Mouse (Mus musculus): Measurements from ENCODE around the gene Prkaa1. TPM values are rescaled to one million over a fixed set of nuclear protein-coding genes. Genes with fewer than 3 reads are reported as not detected.
"Not testable (repeated sequence)": the region's sequence is repeated elsewhere in the genome, so short reads cannot be mapped to it uniquely, and the experiment has no call there.

The Prkaa1 gene
- total RNA-seq, 4 experiments from 2014 or later = 23.2 to 24.7 (median 24.2) TPM

DNA sequence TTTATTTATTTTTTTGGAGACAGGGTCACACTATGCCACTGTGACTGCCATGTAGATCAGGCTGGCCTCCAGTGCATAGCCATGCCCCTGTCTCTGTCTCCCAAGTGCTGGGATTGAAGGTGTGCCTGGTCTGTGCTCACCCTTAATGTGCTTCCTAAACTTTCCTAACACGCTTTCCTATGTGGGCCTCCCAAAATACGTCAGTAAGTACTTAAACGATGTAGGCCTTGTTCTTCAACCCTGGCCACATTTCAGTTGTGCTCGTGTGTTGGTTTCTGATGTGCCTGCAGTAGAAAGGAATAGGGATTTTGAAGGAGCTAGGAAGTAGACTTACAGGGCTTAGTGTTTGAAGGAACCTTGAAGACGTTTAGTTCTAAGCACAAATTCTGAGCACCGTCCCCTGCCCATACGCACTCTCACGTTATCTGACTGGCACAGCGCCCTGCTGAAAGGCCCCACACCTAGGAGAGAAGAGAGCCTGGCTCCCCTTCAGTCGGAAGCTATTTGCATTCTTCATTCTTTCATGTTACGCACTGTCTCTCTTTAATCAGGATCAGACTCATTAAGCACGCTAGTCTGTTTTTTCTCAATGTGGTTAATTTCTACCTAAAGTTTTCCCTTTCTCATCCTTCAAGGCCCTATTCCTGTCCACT lies 21.6 kb downstream of the Prkaa1 start:
- no peak for DNase-seq (ENCODE audit: low spot score in 2 of 2)

- DNase-seq (ENCODE audit: low spot score in 2 of 2) = no peak
Measured at GRCm38 (mm10) chr15:5173217-5173820, 29.7 kb downstream of the Prkaa1 start.

GRCm38 (mm10) chr15:5184668-5185330 lies 41.1 kb downstream of the Prkaa1 start:
- DNase-seq (ENCODE audit: low spot score in 2 of 2) = no peak

DNA sequence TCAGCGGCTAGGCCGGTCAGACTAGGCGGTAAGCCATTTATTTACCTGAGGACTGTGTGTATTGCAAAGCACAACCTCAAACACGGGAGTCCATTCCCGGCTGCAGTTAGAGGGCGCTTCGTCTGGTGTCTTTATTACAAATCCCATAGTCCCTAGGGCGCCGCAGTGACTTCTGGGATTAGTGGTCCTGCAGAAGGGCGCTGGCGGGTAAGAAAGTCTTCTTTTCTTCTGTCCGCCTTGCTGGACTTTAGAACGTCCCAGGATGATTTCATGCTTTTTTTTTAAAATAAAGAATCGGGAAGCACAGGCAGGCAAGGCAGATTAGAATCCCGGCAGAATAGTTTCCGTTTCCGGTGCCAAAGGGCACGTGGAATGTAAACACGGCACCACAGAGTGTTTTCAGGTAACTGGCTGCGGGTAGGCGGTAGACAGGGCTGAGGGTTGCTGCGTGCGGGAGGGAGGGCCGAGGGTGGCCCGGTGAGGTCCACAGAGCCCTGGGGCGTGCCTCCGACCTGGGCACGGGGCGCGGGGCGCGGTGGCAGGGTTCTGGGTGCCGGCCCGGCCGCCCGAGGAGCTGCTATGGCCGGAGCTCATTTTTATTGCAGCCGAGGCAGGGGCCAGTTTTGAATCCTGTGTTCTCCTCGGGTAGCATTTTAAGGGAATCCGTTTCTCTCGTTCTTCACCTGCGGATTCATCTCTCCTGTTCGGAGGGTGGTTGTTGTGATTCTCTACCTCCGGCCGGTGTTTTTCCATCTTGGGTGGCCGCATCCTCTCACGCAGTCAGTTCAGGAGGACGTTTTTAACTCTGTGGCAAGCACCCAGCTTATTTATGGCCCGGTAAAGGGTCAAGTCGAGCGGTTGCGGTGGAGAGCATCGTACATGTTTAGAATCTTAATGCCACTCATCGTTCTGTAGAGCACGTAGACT lies 42.0 kb downstream of the Prkaa1 start, which contains the start of gene Ttc33:
Gene Ttc33 (plus strand): TSS at position 160 of the 927 bp plus-strand sequence.
- peak; percentile 66 to 77 for DNase-seq (ENCODE audit: low spot score in 2 of 2)

DNA sequence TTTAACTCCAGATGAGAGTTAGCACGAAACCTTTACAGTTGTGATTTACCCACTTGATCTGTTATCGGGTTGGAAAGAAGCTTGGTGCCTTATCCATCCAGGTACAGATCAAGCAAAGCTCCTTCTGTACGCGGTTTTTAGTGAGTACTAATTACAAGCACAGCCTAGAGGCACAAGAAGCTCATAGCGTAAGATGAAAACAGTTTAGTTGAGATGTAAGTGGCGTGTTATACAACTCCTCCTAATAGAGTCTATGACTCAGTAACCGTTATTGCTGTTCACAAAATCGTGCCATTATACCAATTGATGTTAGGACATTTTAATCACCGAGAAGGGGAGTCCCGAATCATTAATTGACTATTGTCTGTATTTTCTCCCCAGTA lies 42.6 kb downstream of the Prkaa1 start:
- no peak for DNase-seq (ENCODE audit: low spot score in 2 of 2)

- no peak for DNase-seq (ENCODE audit: low spot score in 2 of 2)
Measured at GRCm38 (mm10) chr15:5187116-5187515, 43.5 kb downstream of the Prkaa1 start.

DNA sequence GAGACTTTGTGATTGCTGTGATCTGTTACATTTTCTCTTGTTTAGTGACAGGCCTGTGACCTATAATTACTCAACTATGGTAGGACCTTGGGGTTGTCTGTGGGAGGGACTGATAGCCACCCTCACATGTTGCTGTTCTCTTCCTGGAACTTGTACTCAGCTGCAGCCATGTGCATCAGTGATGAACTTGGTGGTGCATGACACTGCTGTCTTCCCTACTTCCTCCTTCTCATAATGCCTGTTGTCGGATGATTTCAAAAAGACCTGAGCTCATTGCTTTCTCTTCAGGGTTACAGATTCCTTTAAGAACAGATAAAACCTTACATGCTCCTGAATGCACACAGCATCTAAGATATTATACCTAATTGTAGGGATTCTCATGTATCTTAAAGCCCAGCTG lies 44.4 kb downstream of the Prkaa1 start:
- no peak for DNase-seq (ENCODE audit: low spot score in 2 of 2)

DNA sequence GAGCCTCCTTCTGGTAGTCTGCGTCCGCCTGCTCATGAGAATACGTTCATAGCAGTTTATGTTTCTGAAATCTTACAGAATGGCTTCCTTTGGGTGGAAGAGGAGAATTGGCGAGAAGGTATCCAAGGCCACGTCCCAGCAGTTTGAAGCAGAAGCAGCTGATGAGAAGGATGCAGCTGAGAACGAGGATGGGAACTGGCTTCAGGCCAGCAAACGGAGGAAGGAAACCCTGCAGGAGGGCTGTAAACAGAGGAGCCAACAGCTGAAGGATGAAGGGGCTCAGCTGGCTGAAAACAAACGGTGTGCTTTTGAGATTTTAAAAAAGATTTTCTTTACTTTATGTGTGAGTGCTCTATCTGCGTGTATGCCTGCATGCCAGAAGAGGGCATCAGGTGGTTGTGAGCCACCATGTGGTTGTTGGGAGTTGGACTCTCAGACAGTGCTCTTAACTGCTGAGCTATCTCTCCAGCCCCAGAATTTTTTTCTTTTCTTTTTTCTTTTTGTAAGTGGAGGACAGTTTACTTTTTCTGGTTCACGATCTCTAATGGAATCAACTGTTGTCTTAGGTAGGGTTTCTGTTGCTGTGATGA lies 45.9 kb downstream of the Prkaa1 start:
- DNase-seq (ENCODE audit: low spot score in 2 of 2) = no peak

GRCm38 (mm10) chr15:5193833-5194232 lies 50.2 kb downstream of the Prkaa1 start:
- no peak for DNase-seq (ENCODE audit: low spot score in 2 of 2)

DNA sequence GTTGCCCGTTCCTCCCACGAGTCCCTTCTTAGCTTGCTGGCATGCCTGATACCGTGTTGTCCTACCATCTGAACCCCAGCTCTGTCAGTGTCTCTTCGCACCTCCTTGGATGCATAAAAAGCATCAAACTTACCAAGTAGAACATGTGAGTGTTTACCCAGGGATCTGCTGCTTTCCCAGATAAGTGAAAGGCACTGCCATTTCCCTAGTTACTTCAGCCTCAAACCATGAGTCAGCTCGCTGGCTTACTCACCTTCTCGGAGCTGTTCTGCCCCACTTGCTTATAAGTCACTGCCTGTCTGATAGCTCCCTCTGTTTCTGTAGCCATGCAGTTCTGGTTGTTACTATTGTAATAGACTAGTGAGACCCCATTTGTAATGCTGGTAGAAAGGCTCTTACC lies 50.8 kb downstream of the Prkaa1 start:
- DNase-seq (ENCODE audit: low spot score in 2 of 2) = no peak

- no peak for DNase-seq (ENCODE audit: low spot score in 2 of 2)
Measured at GRCm38 (mm10) chr15:5194931-5195330, 51.3 kb downstream of the Prkaa1 start.

GRCm38 (mm10) chr15:5195987-5196514 lies 52.4 kb downstream of the Prkaa1 start:
- no peak for DNase-seq (ENCODE audit: low spot score in 2 of 2)

GRCm38 (mm10) chr15:5196691-5197090 lies 53.0 kb downstream of the Prkaa1 start:
- DNase-seq (ENCODE audit: low spot score in 2 of 2) = no peak

DNA sequence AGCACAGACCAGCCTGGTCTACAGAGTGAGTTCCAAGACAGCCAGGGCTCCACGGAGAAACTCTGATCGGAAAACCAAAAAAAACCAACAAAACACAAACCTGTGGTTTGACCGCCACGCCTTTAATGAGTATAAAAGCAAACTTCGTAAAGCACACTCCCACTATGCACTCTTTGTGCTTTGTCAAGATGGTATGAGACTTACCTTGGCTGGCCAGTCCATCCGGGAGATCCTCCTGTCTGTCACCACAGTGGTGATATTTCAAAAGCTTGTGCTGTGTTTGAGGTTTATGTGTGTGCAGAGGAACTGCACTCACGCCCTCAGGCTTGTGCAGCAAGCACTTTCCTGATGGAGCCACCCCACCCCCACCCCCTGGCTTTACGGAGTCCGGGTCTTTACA lies 61.6 kb downstream of the Prkaa1 start:
- no peak for DNase-seq (ENCODE audit: low spot score in 2 of 2)

- no peak for DNase-seq (ENCODE audit: low spot score in 2 of 2)
Measured at GRCm38 (mm10) chr15:5209116-5209515, 65.5 kb downstream of the Prkaa1 start.

DNA sequence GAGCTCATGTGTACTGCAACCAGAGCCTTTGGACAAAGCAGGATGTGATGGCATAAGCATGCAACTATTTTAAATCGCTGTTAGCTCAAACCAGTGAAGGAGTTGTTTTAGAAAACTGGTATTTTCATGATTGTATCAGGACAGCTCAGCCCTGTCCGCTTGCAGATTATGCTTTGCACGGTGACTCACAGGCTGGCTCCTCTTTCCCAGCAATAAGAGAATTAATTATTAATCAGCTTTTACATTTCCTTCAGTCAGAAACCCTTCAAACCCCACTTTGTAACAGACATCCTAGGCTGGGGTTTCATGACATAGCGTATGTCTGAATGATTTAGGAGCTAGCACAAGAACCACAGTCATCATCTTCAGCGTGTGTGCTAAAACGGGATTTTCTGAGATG lies 76.8 kb downstream of the Prkaa1 start:
- no peak for DNase-seq (ENCODE audit: low spot score in 2 of 2)

- not testable (repeated sequence) for DNase-seq (ENCODE audit: low spot score in 2 of 2)
Measured at GRCm38 (mm10) chr15:5230746-5231145, 87.1 kb downstream of the Prkaa1 start.
